Mouse (Mus musculus): Measurements from ENCODE around the gene Srbd1. TPM values are rescaled to one million over a fixed set of nuclear protein-coding genes. Genes with fewer than 3 reads are reported as not detected.

Srbd1 gene
- polyA plus RNA-seq, 1 experiment from 2014 or later: 12.6 TPM

DNA sequence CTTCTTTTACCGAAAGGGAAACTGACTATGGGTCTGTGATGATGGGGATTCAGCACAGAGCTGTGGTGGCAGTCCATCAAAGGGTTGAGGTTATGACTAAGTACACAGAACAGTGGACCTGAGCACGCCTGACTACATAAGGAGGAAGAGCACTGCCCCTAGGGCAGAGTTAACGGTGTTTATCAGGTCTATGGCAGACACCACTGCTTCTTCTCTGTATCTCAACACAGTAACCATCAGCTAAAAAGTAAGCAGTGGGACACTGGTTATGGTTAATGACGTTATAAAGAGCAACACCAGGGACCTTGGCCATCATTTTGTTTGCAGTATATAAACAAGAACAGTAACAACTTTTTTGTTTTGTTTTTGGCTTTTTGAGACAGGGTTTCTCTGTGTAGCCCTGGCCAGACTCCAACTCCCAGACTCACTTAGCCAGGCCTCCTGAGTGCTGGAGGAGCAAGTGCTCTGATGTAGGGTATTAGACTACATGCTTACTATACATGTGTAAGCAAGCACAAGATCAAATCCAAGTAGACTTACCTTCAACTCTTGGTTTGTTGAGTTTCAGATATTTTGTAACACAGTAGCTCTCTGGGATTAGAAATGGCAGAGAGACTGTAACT is 117.3 kb downstream of the Srbd1 start:
- H3K27me3 ChIP-seq (replicated peaks): no peaks in the 10 kb centered on the region
- H3K9me3 ChIP-seq (replicated peaks): no peaks in the 10 kb centered on the region
- 0 out of 2 replicates have a peak overlapping the region, but pooled peaks have one; percentile 27 for H3K9ac ChIP-seq
- H3K36me3 ChIP-seq: no peaks in the 10 kb centered on the region
- H3K4me2 ChIP-seq: no peak overlapping the region
- 40% methylated on average over 4 of the region's 4 CpGs for WGBS (ENCODE audit: insufficient replicate concordance)
- H3K4me1 ChIP-seq: peaks cover 55% of the 10 kb centered on the region
- no peak overlapping the region for H3K4me3 ChIP-seq
- ATAC-seq: peak; percentile 96
- peak overlapping the region; percentile 70 for H3K27ac ChIP-seq

DNA sequence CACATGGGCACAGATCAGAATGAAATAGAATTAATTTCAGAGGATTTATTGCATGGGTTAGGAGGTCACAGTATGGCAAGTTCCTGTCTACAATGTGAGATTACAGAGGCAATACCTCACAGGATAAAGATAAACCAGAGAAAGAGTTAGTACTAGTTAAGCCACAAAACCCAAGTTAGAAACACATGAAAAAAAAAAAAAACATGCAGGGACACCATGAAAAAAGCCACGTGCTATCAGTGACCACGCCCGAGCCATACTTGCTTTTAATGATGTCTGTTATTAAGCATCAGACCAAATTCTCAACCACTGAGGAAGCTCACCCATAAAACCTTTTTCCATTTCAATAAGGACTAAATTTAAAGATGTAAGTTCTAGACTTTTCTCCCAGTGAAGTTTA is 120.4 kb downstream of the Srbd1 start:
- H3K9ac ChIP-seq: no peak overlapping the region
- peak overlapping the region; percentile 66 for H3K27ac ChIP-seq
- no peak overlapping the region for H3K4me2 ChIP-seq
- no peaks in the 10 kb centered on the region for H3K9me3 ChIP-seq (replicated peaks)
- 27% methylated on average over 3 of the region's 3 CpGs for WGBS (ENCODE audit: insufficient replicate concordance)
- peaks cover 70% of the 10 kb centered on the region for H3K4me1 ChIP-seq
- H3K4me3 ChIP-seq: no peak overlapping the region
- H3K27me3 ChIP-seq (replicated peaks): no peaks in the 10 kb centered on the region
- peaks cover 1% of the 10 kb centered on the region; the same call in 1 of the 2 replicates for H3K36me3 ChIP-seq
- no peak for ATAC-seq

GRCm38 (mm10) chr17:86022366-86022765 is 122.6 kb downstream of the Srbd1 start:
- peaks cover 48% of the 10 kb centered on the region for H3K4me1 ChIP-seq
- H3K4me3 ChIP-seq: no peak overlapping the region
- peak; percentile 48; the same call in 1 of the 2 replicates for ATAC-seq
- no peaks in the 10 kb centered on the region for H3K9me3 ChIP-seq (replicated peaks)
- WGBS (ENCODE audit: insufficient replicate concordance): 53% methylated on average over 4 of the region's 4 CpGs
- H3K27me3 ChIP-seq (replicated peaks): no peaks in the 10 kb centered on the region
- H3K9ac ChIP-seq: no peak overlapping the region
- peak overlapping the region; percentile 82 for H3K27ac ChIP-seq
- H3K4me2 ChIP-seq: no peak overlapping the region
- peaks cover 3% of the 10 kb centered on the region; the same call in 1 of the 2 replicates for H3K36me3 ChIP-seq

GRCm38 (mm10) chr17:86021815-86022214 is 123.2 kb downstream of the Srbd1 start:
- H3K4me3 ChIP-seq: no peak overlapping the region
- 8% methylated on average over 1 of the region's 1 CpGs for WGBS (ENCODE audit: insufficient replicate concordance)
- no peaks in the 10 kb centered on the region for H3K9me3 ChIP-seq (replicated peaks)
- ATAC-seq: peak; percentile 75
- H3K9ac ChIP-seq: no peak overlapping the region
- H3K27ac ChIP-seq: peak overlapping the region; percentile 82
- no peaks in the 10 kb centered on the region for H3K27me3 ChIP-seq (replicated peaks)
- H3K36me3 ChIP-seq: peaks cover 3% of the 10 kb centered on the region; the same call in 1 of the 2 replicates
- H3K4me1 ChIP-seq: peaks cover 42% of the 10 kb centered on the region
- no peak overlapping the region for H3K4me2 ChIP-seq

- no peaks in the 10 kb centered on the region for H3K9me3 ChIP-seq (replicated peaks)
- peak overlapping the region; percentile 82 for H3K27ac ChIP-seq
- no peak overlapping the region for H3K4me2 ChIP-seq
- peaks cover 39% of the 10 kb centered on the region for H3K4me1 ChIP-seq
- H3K27me3 ChIP-seq (replicated peaks): no peaks in the 10 kb centered on the region
- 54% methylated on average over 5 of the region's 5 CpGs for WGBS (ENCODE audit: insufficient replicate concordance)
- ATAC-seq: no peak
- H3K36me3 ChIP-seq: peaks cover 3% of the 10 kb centered on the region; the same call in 1 of the 2 replicates
- H3K9ac ChIP-seq: no peak overlapping the region
- no peak overlapping the region for H3K4me3 ChIP-seq
Observed at GRCm38 (mm10) chr17:86021231-86021630, 123.7 kb downstream of the Srbd1 start.

DNA sequence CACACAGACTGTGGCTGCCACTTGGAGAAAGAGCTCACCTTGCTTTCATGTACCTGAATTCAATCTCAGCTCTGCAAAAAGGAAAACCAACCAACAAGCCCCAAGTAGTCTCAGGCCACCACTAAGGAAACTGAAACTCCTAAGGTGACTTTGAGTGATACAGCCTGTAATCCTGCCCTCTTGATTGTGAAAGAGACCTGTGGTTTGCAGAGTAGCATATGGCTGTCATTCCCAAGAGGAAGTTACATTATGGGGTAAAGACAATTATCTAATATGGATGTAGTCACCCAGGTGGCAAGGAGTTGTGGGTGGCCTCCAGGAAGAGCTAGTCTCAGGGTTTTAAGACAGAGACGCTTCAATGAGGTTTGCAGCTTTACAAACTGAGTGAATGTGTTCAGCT is 125.2 kb downstream of the Srbd1 start:
- Histone ChIP-seq H3K27me3 (replicated peaks) (no peaks in the 10 kb centered on the region), H3K4me1 (peaks cover 31% of the 10 kb centered on the region), H3K4me2 (no peak overlapping the region), H3K9me3 (replicated peaks) (no peaks in the 10 kb centered on the region), H3K27ac (no peak overlapping the region), H3K36me3 (peaks cover 3% of the 10 kb centered on the region; the same call in 1 of the 2 replicates), H3K4me3 (no peak overlapping the region), H3K9ac (no peak overlapping the region)
- WGBS (ENCODE audit: insufficient replicate concordance): 48% methylated on average over 1 of the region's 1 CpGs
- no peak for ATAC-seq

DNA sequence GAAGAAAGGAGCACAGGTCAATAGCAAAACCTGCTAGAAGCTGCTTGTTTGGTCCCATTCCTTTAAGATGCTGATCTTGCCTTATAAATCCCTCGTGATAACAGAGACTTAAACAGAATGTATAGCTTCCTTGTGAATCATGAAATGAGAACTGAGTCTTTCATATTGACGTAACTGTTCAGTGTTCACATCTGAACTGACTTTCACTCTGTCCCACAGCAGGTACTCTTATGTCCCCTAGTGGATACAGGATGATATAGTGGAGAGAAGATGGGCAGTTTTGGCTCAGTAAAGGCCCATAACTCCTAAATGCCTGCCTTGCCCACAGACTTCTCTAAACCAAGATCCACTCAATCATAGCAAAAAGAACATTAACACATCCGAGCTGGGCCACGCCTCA is 130.7 kb downstream of the Srbd1 start:
- Histone ChIP-seq H3K9me3 (replicated peaks) (no peaks in the 10 kb centered on the region), H3K27me3 (replicated peaks) (no peaks in the 10 kb centered on the region), H3K4me3 (no peak overlapping the region), H3K9ac (no peak overlapping the region), H3K36me3 (no peaks in the 10 kb centered on the region), H3K27ac (no peak overlapping the region), H3K4me1 (peaks cover 14% of the 10 kb centered on the region), H3K4me2 (no peak overlapping the region)
- WGBS (ENCODE audit: insufficient replicate concordance): 74% methylated on average over 4 of the region's 4 CpGs
- no peak for ATAC-seq

GRCm38 (mm10) chr17:86012576-86012975 is 132.4 kb downstream of the Srbd1 start:
- no peak for ATAC-seq
- Histone ChIP-seq H3K4me2 (no peak overlapping the region), H3K4me1 (peaks cover 14% of the 10 kb centered on the region), H3K36me3 (no peaks in the 10 kb centered on the region), H3K27me3 (replicated peaks) (no peaks in the 10 kb centered on the region), H3K9me3 (replicated peaks) (no peaks in the 10 kb centered on the region), H3K9ac (no peak overlapping the region), H3K27ac (peak overlapping the region; percentile 45; the same call in 1 of the 2 replicates), H3K4me3 (no peak overlapping the region)
- 60% methylated on average over 1 of the region's 1 CpGs for WGBS (ENCODE audit: insufficient replicate concordance)

GRCm38 (mm10) chr17:86011849-86012248 is 133.1 kb downstream of the Srbd1 start:
- Histone ChIP-seq H3K36me3 (no peaks in the 10 kb centered on the region), H3K9ac (no peak overlapping the region), H3K9me3 (replicated peaks) (no peaks in the 10 kb centered on the region), H3K27me3 (replicated peaks) (no peaks in the 10 kb centered on the region), H3K27ac (no peak overlapping the region), H3K4me3 (no peak overlapping the region), H3K4me1 (peaks cover 14% of the 10 kb centered on the region), H3K4me2 (no peak overlapping the region)
- ATAC-seq: 0 out of 2 replicates have a peak, but pooled peaks have one; percentile 30
- 61% methylated on average over 3 of the region's 3 CpGs for WGBS (ENCODE audit: insufficient replicate concordance)

DNA sequence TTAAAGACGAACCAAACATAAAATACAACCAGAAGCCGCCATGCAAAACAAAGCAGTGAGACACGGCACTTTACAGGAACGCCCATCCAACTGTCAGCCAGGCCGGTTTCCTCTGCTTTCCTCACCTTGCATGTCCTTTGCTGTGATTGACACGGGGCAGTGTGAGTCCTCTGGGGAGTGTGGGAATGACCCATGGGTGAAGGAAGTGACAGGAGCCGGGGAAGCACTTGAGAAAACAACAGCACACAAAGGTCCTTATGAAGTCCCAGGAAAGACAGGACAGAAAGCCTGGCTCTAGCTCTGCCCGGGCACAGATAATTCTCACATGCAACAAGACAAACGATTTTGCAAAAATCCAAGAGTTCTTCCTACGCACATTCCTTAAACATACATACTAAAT is 136.6 kb downstream of the Srbd1 start:
- Histone ChIP-seq H3K27ac (no peak overlapping the region), H3K4me3 (no peak overlapping the region), H3K4me1 (peaks cover 14% of the 10 kb centered on the region), H3K9me3 (replicated peaks) (no peaks in the 10 kb centered on the region), H3K4me2 (no peak overlapping the region), H3K9ac (no peak overlapping the region), H3K36me3 (0 out of 2 replicates have a peak, but pooled peaks cover 2% of the 10 kb centered on the region), H3K27me3 (replicated peaks) (no peaks in the 10 kb centered on the region)
- WGBS (ENCODE audit: insufficient replicate concordance): 75% methylated on average over 10 of the region's 10 CpGs
- ATAC-seq: no peak

GRCm38 (mm10) chr17:86002113-86002512 is 142.9 kb downstream of the Srbd1 start:
- H3K9me3 ChIP-seq (replicated peaks): no peaks in the 10 kb centered on the region
- H3K36me3 ChIP-seq: peaks cover 34% of the 10 kb centered on the region
- H3K4me1 ChIP-seq: peaks cover 13% of the 10 kb centered on the region
- no peak overlapping the region for H3K4me2 ChIP-seq
- no peak overlapping the region for H3K4me3 ChIP-seq
- peak; percentile 74 for ATAC-seq
- peak overlapping the region; percentile 16; the same call in 1 of the 2 replicates for H3K27ac ChIP-seq
- H3K27me3 ChIP-seq (replicated peaks): no peaks in the 10 kb centered on the region
- WGBS (ENCODE audit: insufficient replicate concordance): 64% methylated on average over 6 of the region's 6 CpGs
- H3K9ac ChIP-seq: no peak overlapping the region

- Histone ChIP-seq H3K27ac (peak overlapping the region; percentile 16; the same call in 1 of the 2 replicates), H3K4me2 (no peak overlapping the region), H3K27me3 (replicated peaks) (no peaks in the 10 kb centered on the region), H3K9me3 (replicated peaks) (no peaks in the 10 kb centered on the region), H3K4me3 (no peak overlapping the region), H3K36me3 (peaks cover 39% of the 10 kb centered on the region), H3K9ac (no peak overlapping the region), H3K4me1 (peaks cover 13% of the 10 kb centered on the region)
- WGBS (ENCODE audit: insufficient replicate concordance): 38% methylated on average over 5 of the region's 5 CpGs
- peak; percentile 87 for ATAC-seq
Observed at GRCm38 (mm10) chr17:86001667-86002066, 143.3 kb downstream of the Srbd1 start.
